Mouse (Mus musculus) adrenal gland (tissue): ENCODE measurements around the gene Pou5f1.

ENCODE experiments used
- intact Hi-C: fragments of 180-260 bp; cut with DNase I; formaldehyde crosslinking; loops from one replicate; pipeline ENCODE4 v1.15.1; 2025

Pou5f1 gene

DNA sequence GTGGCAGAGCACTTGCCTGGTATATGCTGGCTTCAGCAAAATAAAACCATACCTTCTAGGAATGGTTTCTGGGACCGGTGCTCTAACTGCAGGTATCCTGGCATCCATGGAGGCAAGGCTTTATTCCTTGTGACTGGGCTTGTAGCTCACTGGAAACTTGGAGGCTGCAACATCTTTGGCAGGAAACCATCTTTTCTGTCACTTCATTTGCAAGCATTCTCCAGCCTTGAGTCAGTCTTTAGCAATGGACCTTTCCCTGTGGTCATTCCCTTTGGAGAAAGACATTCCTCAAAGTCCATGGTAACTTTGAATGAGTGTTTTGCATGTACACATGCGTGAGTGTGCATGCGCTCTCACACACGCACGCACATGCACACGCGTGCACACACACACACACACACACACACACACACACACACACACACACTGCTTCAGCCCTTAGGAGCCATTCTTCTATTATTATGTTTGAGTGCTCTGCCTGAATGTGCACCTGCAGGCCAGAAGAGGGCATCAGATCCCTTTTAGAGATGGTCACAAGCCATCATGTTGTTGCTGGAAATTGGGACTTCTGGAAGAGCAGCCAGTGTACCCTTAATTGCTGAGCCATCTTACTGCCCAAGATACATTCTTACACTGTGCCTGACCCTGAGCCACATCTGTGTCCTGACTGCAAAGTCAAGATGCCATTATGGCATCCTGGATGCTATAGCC is 7.3 kb downstream of the Pou5f1 start:
- intact Hi-C loops, result no loop called here

DNA sequence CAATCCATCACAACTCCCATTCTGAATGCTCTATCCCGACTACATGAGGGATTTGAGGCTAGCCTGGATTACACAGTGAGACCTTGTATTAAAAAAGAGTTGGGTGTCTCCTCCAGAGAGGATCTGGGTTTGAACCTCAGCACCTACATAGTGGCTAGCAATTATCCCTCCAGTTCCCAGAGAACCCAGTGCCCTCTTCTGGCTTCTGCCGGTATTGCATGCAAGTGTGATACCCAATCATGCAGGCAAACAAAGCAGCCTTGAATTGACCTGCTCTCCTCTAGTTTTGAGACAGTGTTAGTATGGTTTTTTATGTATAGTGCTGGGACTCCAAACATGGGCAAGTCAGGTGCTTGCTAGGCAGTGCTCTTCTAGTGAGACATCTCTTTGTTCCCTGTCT is 8.1 kb downstream of the Pou5f1 start:
- intact Hi-C loops, result no loop called here

DNA sequence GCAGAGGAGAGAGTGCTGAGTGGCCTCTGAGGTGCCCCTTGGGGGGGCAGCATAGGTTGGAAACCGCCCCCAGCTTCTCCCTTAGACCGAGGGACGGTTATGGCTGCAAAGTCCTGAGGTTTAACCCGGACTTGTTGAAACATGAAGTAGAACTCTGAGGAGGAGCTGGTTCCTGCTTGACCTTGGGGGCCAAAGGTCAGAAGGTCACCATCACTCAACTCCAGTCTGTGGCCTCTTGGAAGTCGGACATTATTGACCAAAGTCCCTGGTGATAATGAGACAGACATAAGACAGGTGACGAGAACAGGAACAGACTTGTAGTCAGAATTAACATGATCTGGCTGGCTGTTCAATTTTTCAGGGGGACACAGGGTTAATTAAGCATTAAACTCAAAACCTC is 8.9 kb downstream of the Pou5f1 start:
- intact Hi-C loops, result no loop called here

DNA sequence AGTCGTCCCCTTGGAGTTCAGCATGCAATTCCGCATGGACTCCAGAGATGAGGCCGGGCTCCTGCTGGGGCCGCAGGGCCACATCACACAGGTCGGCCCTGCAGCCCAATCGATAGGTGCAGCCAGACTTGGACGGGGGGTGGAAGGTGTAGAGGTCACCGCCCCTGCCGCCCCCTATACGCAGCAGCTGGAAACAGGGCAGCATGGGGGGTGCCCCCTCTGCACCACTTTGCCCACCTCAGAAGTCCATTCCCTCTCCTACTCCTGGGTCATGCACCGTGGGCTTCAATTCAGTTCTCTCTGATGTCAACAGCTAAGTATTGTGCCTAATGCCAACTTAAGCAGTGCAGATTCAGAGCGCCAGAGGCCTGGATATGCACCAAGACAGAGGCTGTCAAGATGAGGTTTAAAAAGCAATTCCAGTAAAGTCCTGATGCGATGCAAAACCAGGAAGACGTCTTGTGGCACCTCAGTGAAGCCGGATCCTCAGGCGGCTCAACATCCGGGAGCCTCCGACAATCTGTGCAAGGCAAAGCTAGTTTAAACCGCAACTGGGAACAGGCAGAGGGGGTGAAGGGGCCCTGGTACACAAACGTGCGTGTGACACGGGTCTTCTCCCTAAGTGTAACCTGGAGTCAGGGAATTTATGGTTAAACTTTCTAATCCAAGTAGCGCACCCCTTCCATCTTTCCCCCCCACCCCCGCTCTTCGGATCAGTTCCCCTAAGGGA is 10.3 kb downstream of the Pou5f1 start:
- intact Hi-C loops, result no loop called here

DNA sequence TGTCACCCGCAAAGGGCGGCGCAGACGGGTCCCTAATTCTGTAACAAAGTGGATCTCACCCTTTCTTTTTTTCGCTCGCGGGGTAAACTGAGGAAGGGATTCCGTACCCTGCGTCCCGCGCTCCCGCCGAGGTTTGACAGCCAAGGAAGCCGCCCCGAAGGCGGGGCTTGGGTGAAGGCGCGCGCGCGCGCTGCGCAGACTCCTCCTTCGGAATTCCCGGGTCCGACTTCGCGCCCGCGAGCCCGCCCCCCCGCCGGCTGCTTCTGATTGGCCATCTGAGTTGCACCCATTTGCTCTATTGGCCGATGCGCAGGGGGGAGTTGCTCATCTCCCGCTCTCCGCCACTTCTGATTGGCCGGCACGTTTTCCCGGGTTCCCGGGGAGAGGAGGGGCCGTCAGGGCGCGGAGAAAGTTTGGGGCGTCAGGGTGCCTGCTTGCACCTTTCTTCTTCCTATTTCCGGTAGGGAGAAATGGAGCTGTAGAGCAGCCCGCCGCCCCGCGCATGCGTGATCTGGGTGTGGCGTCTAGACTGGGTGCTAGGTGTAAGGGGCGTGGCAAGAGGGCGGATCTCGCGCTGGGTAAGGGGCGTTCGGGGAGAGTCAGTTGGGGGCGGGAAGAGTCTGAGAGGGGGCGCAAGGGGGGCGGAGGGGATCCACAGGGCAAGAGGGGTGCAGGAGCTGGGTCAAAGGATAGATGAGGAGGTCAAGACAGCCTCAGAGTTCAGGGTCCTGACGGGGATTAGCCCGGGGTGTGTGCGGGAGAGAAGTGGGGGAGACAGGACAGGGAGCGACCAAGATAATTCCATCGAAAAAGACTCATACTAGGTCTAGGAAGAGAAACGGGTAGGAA is 11.1 kb downstream of the Pou5f1 start, which contains the start of the genes Tcf19 and Cchcr1:
Tcf19 (minus strand) TSS at position 173 of the 849 bp plus-strand sequence.
Cchcr1 (plus strand) TSS at position 449 of the 849 bp plus-strand sequence.
- intact Hi-C loops, result no loop called here

DNA sequence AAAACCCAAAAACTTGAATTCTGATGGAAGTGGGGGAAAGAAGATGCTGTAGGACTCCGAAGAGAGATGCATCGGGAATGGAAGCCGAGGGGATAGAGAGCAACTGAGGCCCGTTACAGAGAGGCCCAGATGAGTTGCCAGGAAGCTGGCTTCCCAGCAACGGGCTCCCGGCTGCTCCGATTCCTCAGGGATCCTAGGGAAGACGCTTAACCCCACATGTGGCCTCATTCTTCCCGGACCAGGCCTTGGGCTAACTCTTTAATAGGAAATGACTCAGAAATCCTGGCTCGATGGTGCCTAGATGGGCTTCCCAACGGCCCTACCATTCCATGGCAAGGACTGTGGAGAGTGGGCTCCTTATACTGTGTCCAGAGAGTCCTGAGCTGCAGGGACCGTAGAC is 11.7 kb downstream of the Pou5f1 start:
- intact Hi-C loops, result no loop called here

DNA sequence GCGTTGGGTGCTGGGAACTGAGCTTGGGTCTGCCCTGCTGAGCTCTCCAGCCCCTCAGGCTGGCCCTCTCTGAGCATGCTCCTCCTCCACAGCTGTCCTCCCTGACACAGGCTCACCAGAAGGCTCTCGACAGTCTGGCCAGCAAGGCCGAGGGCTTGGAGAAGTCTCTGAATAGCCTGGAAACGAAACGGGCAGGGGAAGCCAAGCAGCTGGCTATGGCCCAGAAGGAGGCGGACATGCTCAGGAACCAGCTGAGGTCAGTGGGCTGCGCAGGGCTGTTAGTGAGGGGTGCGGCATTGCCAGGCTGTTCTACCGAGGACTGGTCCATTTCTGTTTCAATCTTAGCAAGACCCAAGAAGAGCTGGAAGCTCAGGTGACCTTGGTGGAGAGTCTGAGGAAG is 18.5 kb downstream of the Pou5f1 start:
- intact Hi-C loops, result no loop called here

DNA sequence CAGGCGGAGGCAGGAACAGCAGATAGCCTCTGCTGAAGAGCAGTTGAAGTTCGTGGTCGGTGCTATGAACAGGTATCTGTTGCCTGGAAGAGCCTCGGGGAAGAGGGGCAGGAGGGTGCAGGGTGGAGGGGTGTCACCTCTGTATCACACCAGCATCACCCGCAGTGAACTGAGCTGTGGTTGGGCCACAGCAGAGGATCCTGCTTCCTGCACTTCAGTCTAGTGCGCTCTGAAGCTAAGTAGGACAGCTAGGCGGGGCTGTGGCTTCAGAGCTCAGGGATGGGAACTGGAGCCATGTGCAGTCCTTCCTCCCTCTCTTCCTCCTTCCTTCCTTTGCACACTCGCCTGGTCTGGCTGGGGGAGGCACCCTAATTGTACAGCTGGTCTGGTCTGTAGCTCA is 20.8 kb downstream of the Pou5f1 start:
- intact Hi-C loops, result no loop called here

DNA sequence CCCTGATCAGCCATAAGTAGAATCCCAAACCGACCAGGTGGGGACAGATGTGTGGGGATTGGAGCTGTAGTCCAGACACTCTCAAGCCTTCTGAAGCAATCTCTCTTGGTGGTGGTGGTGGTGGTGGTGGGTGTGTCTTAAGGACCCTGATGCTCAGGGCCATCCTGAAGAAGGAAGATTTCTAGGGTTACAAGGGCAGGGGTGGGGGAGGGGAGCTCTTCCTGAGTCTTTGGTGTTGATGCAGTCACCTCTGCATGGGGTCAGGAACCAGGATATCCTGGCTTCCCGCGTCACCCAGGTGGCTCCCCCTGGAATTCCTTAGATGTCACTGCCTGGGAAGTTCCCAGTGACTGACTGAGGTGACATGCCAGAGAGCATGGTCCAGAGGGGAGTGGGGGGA is 26.5 kb downstream of the Pou5f1 start:
- intact Hi-C loops, result no loop called here

DNA sequence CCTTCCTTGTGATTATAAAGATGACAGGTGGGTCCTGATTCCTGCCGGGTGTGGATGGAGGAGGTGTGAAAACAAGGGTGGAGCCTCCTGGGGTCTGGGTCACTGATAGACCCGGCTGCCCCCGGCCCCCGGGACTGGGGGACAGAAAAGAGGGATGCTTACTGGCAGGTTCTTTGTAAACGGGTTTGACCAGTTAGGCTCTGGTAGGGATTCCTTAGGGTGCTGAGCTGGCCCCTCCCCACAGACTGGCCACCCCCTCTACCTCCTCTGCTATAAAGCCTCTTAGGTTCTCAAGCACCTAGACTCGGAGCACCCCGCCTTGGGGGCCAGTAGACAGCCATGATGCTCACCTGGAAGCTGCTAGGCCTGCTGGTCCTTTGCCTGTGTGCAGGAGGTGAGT is 27.1 kb downstream of the Pou5f1 start, which contains the start of gene Psors1c2:
Psors1c2 (plus strand) TSS at position 301 of the 400 bp plus-strand sequence.
- intact Hi-C loops, result no loop called here

DNA sequence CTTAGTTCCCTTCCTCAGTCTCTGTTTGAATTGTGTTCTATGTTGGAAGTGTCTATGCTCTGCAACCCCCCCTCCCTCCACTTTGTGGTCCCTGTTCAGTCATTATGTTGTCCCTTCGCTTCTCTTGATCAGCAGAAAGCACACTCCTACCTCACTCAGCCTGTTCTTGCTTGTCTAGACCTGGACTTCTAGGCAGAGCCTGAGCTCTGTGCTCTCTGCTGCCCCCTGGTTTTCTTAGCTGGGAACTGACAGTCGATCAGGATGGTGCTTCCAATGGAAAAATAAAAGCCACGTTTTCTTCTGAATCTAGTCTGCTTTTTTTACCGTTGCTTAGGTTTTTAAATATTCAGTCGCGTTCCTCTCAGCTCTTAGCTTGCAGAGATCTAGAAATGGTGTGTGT is 28.5 kb downstream of the Pou5f1 start:
- intact Hi-C loops, result no loop called here

DNA sequence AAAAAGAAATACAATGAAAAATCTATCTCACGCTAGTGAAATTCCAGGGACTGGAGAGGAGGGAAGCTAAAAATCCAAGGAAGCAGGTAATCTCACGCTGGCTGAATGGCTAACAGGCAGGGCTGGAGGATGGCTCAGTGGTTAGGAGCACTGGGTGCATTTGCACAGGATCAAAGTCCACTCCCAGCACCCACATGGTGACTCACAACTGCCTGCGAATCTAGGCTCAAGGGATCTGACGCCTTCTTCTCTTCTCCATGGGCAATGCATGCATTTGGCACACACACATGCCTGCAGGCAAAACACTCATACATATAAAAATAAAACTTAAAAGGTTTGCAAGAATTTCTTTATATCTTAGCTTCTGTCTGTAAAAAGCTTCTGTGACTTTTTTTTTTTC is 31.6 kb downstream of the Pou5f1 start:
- intact Hi-C loops, result no loop called here

DNA sequence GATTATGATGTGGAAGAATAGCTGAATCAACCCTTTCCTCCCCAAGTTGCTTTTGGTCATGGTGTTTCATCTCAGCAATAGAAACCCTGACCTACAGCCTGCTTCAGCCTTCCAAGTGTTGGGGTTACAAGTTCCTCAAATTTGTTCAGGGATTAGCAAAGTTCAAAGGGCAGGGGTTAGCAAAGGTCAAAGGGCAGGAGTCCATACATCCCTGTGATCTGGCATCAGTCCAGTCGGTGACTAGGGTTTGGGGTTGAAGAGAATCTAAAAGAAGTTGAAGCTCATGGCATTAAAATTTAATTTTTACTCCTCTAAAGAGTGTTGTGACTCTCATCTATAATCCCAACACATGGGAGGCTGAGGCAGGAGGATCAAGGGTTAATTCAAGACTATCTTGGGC is 32.7 kb downstream of the Pou5f1 start:
- intact Hi-C loops, result no loop called here

DNA sequence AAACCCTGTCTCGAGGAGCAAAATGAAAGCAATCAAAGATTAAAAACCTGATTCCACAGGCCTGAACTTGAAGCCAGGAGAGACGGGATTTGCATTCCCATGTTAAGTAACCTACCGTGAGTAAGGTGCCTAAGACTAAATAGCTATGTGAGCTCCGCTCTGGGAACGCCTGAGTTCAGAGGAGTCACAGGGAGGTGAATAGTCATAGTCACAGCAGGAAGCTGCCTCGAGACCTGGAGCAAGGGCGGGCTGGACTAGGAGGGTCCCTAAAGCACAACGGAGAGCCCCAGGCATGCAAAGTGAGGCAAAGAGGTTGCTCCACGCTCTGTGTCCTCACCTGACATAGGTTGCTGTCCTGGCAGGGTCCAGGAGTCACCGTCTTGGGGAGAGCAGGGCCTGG is 33.7 kb downstream of the Pou5f1 start:
- intact Hi-C loops, result no loop called here

DNA sequence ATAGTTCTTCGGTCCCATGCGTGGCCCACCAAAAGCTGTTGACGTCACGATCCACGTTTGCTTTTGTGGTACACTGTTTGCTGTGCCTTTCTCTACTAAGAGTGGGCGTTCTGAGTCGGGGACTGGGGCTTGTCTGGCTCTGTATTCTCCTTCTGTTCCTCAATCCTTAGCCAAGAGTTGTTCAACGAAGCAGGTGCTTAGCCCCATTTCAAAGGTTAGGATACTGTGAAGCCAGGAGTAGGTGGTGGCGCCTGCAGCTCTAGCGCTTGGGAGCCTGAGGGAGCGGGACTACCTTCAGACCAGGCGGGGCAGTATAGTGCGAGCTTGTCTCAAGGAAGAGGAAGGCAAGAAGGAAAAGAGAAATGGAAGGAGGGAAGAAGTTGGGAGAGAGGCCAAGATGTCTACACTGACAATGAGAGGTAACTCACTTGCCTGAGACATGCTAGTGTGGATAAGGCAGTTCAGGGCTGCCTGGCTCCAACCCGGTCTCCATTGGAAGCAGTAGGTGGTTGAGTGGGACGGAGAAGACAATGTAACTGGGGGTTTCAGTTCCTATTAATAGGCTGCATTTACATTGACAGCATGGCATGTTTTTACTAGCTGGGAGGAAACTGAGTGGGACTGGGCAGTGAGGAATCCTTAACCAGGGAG is 37.1 kb downstream of the Pou5f1 start:
- intact Hi-C loops, result no loop called here

DNA sequence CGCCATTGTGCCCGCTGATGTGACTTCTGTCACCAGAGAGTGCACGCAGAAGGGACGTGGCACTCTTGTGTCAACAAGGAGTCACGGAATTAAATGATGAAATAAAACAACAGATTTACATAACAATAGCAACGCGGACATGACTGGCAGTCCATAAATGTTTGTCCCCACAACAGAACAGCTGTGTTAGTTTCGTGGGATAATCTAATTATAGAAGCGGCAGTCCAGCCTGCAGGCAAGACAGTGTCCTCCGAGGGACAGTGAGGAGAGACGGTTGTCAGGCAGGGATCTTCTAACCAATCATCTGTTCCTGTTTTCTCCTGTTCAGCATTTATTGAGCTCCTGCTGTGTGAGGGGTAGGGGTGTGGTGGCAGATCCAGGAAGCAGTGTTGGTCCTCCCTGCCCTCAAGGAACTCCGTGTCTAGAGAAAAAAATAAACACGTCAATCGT is 37.6 kb downstream of the Pou5f1 start:
- intact Hi-C loops, result no loop called here

DNA sequence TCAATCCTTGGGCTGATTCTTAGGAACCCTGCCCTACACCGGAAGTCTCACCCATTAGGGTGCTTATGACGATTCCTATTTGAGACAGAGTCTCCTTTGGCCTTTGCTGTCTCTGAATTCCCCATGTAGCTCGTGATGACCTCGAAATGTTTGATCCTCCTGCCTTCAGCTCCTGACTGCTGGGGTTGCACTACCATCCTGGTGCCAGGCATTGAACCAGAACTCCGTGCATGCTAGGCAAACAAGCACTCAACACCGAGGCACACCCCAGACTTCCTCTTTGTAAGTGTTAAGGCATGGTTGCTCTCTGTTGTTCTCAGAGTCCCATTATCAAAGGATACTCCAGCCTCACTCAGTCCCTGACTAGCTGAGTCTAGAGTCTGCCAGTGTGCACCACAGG is 38.2 kb downstream of the Pou5f1 start:
- intact Hi-C loops, result no loop called here

DNA sequence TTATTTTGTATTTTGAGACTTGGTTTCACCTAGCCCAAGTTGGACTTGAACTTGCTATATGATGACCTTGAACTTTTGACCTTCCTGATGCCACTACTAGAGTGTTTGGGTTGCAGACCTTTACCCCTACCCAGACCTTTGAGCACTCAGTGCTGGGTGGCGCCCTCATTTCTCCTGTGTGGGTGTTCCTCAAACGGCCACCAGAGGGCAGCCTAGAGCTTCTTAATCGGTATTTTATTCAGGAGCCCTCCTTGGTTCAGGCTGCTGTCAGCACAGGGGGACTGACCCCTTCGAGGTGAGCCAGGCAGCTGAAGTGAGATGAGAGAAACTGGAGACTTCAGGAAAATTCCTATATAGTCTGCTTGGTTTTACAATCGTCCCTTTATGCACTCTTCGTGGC is 38.9 kb downstream of the Pou5f1 start:
- intact Hi-C loops, result no loop called here

DNA sequence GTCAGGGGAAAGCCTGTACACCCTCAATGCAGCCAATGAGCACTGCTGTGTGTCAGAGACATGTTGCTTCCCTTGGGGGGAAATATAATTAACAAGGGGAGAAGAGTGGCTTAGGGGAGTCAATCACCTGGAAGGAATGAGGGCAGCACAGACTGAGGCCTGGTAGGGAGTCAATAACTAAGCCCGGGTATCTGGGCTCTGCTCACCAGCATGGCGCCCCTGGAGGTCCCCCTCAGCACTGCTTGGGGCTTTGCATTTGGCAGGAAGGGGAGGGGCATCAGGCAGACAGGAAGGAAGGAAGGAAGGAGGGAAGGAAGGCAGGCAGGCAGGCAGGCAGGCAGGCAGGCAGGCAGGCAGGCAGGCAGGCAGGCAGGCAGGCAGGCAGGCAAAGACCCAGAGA is 41.6 kb downstream of the Pou5f1 start:
- intact Hi-C loops, result no loop called here

DNA sequence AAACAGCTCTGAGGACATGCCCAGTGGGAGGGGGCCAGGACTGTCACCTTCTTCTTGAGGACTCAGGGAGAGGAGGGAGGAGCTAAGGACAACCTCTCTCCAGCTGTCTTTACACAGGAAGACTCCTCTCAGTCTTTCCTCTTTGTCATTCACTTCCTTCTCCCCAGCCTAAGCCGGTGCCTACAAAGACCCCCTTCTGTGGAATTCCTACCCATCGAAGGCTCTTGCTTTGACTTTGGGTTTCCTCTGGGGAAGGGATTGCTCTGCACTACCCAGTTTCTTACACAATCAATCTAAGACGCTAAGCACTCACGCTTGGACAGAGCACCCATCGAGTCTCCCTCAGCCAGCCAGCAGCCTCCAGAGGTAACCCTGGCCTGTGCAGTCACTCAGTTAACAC is 42.8 kb downstream of the Pou5f1 start:
- intact Hi-C loops, result no loop called here

DNA sequence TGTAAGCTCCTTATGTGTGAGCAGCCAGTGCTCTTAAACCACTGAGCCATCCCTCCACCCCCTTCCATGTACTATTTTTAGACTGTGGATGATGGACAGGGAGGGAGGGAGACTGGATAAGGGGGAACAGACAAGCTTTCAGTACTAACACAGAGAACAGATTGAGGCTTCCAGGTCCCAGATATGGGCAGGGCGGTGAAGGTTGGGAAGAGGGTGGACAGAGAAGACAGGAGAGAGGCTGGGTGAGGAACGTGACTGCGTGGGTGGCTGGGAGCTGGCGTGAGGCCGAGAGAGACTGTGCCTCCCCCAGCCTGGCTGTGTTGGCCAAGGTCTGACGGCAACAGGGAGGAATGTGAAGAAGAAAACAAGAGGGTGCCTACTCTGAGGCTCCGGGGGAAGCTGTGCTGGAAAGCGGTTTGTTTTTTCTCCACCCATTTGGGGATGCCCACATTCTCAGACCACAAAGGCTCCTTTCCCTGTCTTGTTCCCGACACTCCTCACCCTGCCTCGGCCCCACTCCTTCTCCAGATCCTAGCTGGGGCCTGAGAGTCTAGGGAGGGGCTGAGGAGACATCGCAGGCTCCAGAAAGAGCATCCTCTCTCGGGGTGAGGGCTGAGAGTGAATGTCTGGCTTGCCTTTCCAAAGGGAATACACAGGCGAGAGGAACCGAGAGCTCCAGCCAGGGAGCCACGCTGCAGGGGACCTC is 43.8 kb downstream of the Pou5f1 start:
- intact Hi-C loops, result no loop called here
